Mouse (Mus musculus): ENCODE measurements around the gene Bysl. TPM values are rescaled to one million over a fixed set of nuclear protein-coding genes. Genes with fewer than 3 reads are reported as not detected.

Bysl gene
- polyA plus RNA-seq, 1 experiment: 9.5 TPM

Other genes starting within 250 kb of the Bysl start
- 28.8 and 28.9 TPM in 2 replicates for gene Mrps10, start 242.6 kb downstream of the Bysl start, polyA plus RNA-seq (2012; rRNA removed)
- gene Guca1b, start 226.1 kb downstream of the Bysl start, polyA plus RNA-seq (2012; rRNA removed): 0.65 and 0.71 TPM in 2 replicates
- gene Guca1a, start 210.9 kb downstream of the Bysl start, polyA plus RNA-seq (2012; rRNA removed): 1.4 and 1.6 TPM in 2 replicates
- gene AI661453, start 174.9 kb downstream of the Bysl start, polyA plus RNA-seq (2012; rRNA removed): 1.6 and 1.8 TPM in 2 replicates
- 3.9 and 4.3 TPM in 2 replicates for gene 1700001C19Rik, start 174.1 kb downstream of the Bysl start, polyA plus RNA-seq (2012; rRNA removed)
- 22.7 and 23.1 TPM in 2 replicates for gene Taf8, start 109.2 kb downstream of the Bysl start, polyA plus RNA-seq (2012; rRNA removed)
- gene Ccnd3, start 106.4 kb downstream of the Bysl start, polyA plus RNA-seq (2012; rRNA removed): 164 and 194 TPM in 2 replicates
- gene Med20, start 90 bp upstream of the Bysl start, polyA plus RNA-seq (2012; rRNA removed): 28.7 and 35.4 TPM in 2 replicates
- gene Gm20517, start 97 bp upstream of the Bysl start, polyA plus RNA-seq (2012; rRNA removed): 0.81 and 1.2 TPM in 2 replicates
- gene Usp49, start 19.2 kb upstream of the Bysl start, polyA plus RNA-seq (2012; rRNA removed): 8.3 and 8.4 TPM in 2 replicates
- 98.7 and 117 TPM in 2 replicates for gene Tomm6, start 76.9 kb upstream of the Bysl start, polyA plus RNA-seq (2012; rRNA removed)
- 10.2 and 11.6 TPM in 2 replicates for gene Frs3, start 77.5 kb upstream of the Bysl start, polyA plus RNA-seq (2012; rRNA removed)
- gene Gm21981, start 83.0 kb upstream of the Bysl start, polyA plus RNA-seq (2012; rRNA removed): 1.5 and 2.7 TPM in 2 replicates
- gene Prickle4, start 83.2 kb upstream of the Bysl start, polyA plus RNA-seq (2012; rRNA removed): 2.6 and 3.2 TPM in 2 replicates
- 0.27 and 0.44 TPM in 2 replicates for gene Pgc, start 115.3 kb upstream of the Bysl start, polyA plus RNA-seq (2012; rRNA removed)
- gene Tfeb, start 125.5 kb upstream of the Bysl start, polyA plus RNA-seq (2012; rRNA removed): 18.6 and 22.1 TPM in 2 replicates
- 11.0 and 11.2 TPM in 2 replicates for gene Mdfi, start 223.2 kb upstream of the Bysl start, polyA plus RNA-seq (2012; rRNA removed)

All from gonadal fat pad, adult 2 months (tissue).